Mouse (Mus musculus) hindbrain, embryonic 12.5 days (tissue): ENCODE data around the gene Cox8c. TPM values are rescaled to one million over a fixed set of nuclear protein-coding genes. Genes with fewer than 3 reads are reported as not detected.

Experiments used
- ATAC-seq: fragments of 200-750 bp; cut with Nextera tagmentation; 2 replicates; pipeline ENCODE4 v1.8.0; 2017; ENCODE audit warnings: moderate TSS enrichment; ENCODE audit not compliant: low FRiP score
- H3K27ac ChIP-seq: fragments of 300-500 bp; sonication (generic); 2 replicates; pipeline ENCODE4 v1.5.1; 2016; ENCODE audit warnings: mild to moderate bottlenecking
- H3K27me3 ChIP-seq: fragments of 300-500 bp; sonication (generic); 2 replicates; pipeline ENCODE4 v1.6.1; 2016; ENCODE audit warnings: mild to moderate bottlenecking
- H3K36me3 ChIP-seq: fragments of 300-500 bp; sonication (generic); 2 replicates; pipeline ENCODE4 v1.6.1; 2016; ENCODE audit warnings: mild to moderate bottlenecking
- H3K4me1 ChIP-seq: fragments of 300-500 bp; sonication (generic); 2 replicates; pipeline ENCODE4 v1.6.1; 2016
- H3K4me2 ChIP-seq: fragments of 300-500 bp; sonication (generic); replicated peaks from 2 replicates; pipeline ENCODE4 v1.6.1; 2016; ENCODE audit warnings: mild to moderate bottlenecking
- H3K4me3 ChIP-seq: fragments of 300-500 bp; sonication (generic); 2 replicates; pipeline ENCODE4 v1.5.1; 2016; ENCODE audit warnings: mild to moderate bottlenecking
- H3K9ac ChIP-seq: fragments of 300-500 bp; sonication (generic); 2 replicates; pipeline ENCODE4 v1.6.1; 2016; ENCODE audit warnings: mild to moderate bottlenecking, moderate library complexity
- H3K9me3 ChIP-seq: fragments of 300-500 bp; sonication (generic); replicated peaks from 2 replicates; pipeline ENCODE4 v1.6.1; 2016; ENCODE audit warnings: mild to moderate bottlenecking
- WGBS: fragments of 180-500 bp; shearing (Covaris S2); methylation state at CpG from one replicate; pipeline ENCODE4 v1.1.7; 2016; 5-methylcytosine and 5-hydroxymethylcytosine counted together
- polyA plus RNA-seq: library from polyadenylated mRNA; unstranded; fragments of >200 nt; fragmentation: Nextera tagmentation; extraction: Ambion mirVana; gene quantifications from 2 replicates; pipeline ENCODE4 v1.2.1, GENCODE M21; 2016

The Cox8c gene
- polyA plus RNA-seq, 1 experiment from 2014 or later: not detected

GRCm38 (mm10) chr12:102929764-102930163 lies 30.6 kb downstream of the Cox8c start:
- H3K9me3 ChIP-seq: no peaks in the 10 kb centered on the region

DNA sequence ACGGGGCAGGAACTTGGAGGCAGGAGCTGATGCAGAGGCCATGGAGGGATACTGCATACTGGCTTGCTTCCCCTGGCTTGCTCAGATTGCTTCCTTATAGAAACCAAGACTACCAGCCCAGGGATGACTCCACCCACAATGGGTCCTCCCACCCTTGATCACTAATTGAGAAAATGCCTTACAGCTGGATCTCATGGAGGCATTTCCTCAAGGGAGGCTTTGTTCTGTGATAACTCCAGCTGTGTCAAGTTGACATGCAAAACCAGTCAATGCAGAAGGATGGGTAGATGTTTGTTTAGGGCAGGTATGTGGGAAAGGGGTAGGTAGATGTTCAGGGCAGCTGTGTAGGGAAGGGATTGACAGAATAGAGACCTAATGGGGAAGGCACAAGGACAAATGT lies 31.2 kb downstream of the Cox8c start:
- no peaks in the 10 kb centered on the region for H3K27me3 ChIP-seq
- no peak overlapping the region for H3K27ac ChIP-seq
- no peak overlapping the region for H3K4me2 ChIP-seq
- H3K9ac ChIP-seq: no peak overlapping the region
- no peak for ATAC-seq
- 81% methylated on average over 1 of the region's 1 CpGs for WGBS
- no peaks in the 10 kb centered on the region for H3K4me1 ChIP-seq
- H3K36me3 ChIP-seq: no peaks in the 10 kb centered on the region
- H3K9me3 ChIP-seq: no peaks in the 10 kb centered on the region
- no peak overlapping the region for H3K4me3 ChIP-seq

More at GRCm38 (mm10) chr12:102929764-102930163, 30.6 kb downstream of the Cox8c start:
- Histone ChIP-seq H3K36me3 (no peaks in the 10 kb centered on the region), H3K4me3 (no peak overlapping the region), H3K4me2 (no peak overlapping the region), H3K27ac (no peak overlapping the region), H3K4me1 (no peaks in the 10 kb centered on the region), H3K27me3 (no peaks in the 10 kb centered on the region), H3K9ac (no peak overlapping the region)
- no peak for ATAC-seq
- WGBS: 84% methylated on average over 4 of the region's 4 CpGs

GRCm38 (mm10) chr12:102930789-102931188 lies 31.7 kb downstream of the Cox8c start:
- ATAC-seq: no peak
- Histone ChIP-seq H3K36me3 (no peaks in the 10 kb centered on the region), H3K27ac (no peak overlapping the region), H3K4me3 (no peak overlapping the region), H3K27me3 (no peaks in the 10 kb centered on the region), H3K9ac (no peak overlapping the region), H3K4me1 (no peaks in the 10 kb centered on the region), H3K4me2 (no peak overlapping the region), H3K9me3 (no peaks in the 10 kb centered on the region)
- 92% methylated on average over 7 of the region's 7 CpGs for WGBS

- Histone ChIP-seq H3K9ac (no peak overlapping the region), H3K9me3 (peaks cover 3% of the 10 kb centered on the region; the same call in 1 of the 2 replicates), H3K4me1 (peaks cover 2% of the 10 kb centered on the region; the same call in 1 of the 2 replicates), H3K36me3 (no peaks in the 10 kb centered on the region), H3K27me3 (no peaks in the 10 kb centered on the region), H3K27ac (no peak overlapping the region), H3K4me2 (no peak overlapping the region), H3K4me3 (no peak overlapping the region)
- no peak for ATAC-seq
- WGBS: 36% methylated on average over 1 of the region's 1 CpGs
Observed at GRCm38 (mm10) chr12:102935892-102936291, 36.8 kb downstream of the Cox8c start.

DNA sequence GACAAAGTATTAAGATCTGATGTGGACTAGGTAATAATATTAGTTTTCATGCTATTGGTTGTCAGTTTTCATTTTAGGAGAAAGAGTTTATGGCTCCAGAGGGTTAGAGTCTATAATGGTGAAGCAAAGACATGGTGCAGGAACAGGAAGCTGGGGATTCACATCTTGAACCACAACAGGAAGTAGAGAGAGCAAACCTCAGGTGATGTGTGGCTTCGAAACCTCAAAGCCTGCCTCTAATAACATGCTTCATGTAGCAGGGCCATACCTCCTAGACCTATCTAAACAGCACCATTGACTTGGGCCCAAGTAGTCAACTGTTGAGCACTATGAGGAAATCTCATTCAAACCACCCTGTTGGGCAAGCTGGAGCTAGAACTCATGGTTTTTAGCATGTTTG lies 46.5 kb downstream of the Cox8c start:
- Histone ChIP-seq H3K4me1 (peaks cover 10% of the 10 kb centered on the region), H3K27me3 (no peaks in the 10 kb centered on the region; the same call in 1 of the 2 replicates), H3K4me3 (no peak overlapping the region), H3K27ac (no peak overlapping the region), H3K9me3 (peaks cover 6% of the 10 kb centered on the region; the same call in 1 of the 2 replicates), H3K36me3 (no peaks in the 10 kb centered on the region), H3K4me2 (no peak overlapping the region), H3K9ac (no peak overlapping the region)
- no peak for ATAC-seq
- 91% methylated on average over 1 of the region's 1 CpGs for WGBS

DNA sequence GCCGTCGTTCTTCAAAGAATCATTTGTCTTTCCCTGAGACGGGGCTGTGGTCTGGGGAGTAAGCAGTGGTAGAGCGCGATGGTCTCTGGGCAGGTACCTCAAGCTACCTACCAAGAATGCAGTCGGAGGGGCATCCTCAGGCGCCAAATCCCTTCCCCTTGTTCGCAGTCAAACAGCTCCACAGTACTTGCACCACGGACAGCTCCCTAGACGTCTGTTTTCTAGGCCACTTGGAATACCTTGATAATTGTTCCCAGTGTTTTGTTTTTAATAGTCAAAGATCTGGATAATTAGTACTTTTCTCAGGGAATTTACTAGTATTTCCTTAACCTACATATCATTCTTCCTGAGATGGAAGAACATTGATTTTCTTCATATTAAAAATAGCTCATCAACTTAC lies 48.7 kb downstream of the Cox8c start:
- Histone ChIP-seq H3K4me1 (peaks cover 15% of the 10 kb centered on the region), H3K27ac (no peak overlapping the region), H3K36me3 (no peaks in the 10 kb centered on the region), H3K27me3 (no peaks in the 10 kb centered on the region; the same call in 1 of the 2 replicates), H3K9me3 (no peaks in the 10 kb centered on the region), H3K4me3 (peak overlapping the region; percentile 67; the same call in 1 of the 2 replicates), H3K4me2 (peak overlapping the region; percentile 66), H3K9ac (no peak overlapping the region)
- no peak for ATAC-seq
- 32% methylated on average over 10 of the region's 10 CpGs for WGBS

DNA sequence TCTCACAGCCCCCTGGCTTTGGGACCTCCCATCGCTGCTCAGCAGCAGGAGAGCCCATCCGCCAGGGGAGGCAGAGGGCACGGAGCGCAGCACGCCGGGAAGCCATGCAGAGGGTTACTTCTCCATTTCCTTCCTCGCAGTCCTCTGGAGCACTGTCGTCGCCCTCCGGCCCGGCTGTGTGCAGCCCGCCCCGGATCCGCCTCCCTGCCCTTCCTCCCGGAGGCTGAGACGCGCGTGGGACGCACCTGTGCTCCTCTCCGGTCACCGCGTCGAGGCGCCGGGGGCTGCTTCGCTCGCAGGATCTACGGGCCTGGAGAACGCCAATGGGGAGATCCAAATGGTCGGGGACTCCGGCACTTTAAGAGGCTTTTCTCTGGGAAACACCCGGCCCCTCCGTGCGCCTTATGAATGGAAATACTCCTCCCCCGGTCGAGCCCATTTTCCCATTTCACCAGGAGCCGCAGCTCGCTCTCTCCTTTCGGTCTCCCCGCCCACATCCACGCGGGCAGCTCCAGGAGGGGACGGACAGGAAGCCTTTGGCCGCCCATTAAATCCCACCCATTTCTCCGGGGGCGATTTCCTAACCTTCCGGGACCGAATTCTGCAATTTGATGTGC lies 49.8 kb downstream of the Cox8c start, which contains the start of gene Unc79:
TSS of gene Unc79 (plus strand) at position 82 of the 617 bp plus-strand sequence.
- peak within 1 kb of the TSS; percentile 67 for H3K4me3 ChIP-seq
- peak within 1 kb of the TSS; percentile 98 for H3K27ac ChIP-seq
- H3K36me3 ChIP-seq: no peaks in the 10 kb centered on the region
- WGBS: under 1% methylated on average over 48 of the region's 48 CpGs
- H3K4me1 ChIP-seq: peaks cover 15% of the 10 kb centered on the region
- ATAC-seq: peak; percentile 88
- peak within 1 kb of the TSS; percentile 66 for H3K4me2 ChIP-seq
- peak within 1 kb of the TSS; percentile 70 for H3K9ac ChIP-seq
- H3K27me3 ChIP-seq: no peaks in the 10 kb centered on the region; the same call in 1 of the 2 replicates
- H3K9me3 ChIP-seq: no peaks in the 10 kb centered on the region

DNA sequence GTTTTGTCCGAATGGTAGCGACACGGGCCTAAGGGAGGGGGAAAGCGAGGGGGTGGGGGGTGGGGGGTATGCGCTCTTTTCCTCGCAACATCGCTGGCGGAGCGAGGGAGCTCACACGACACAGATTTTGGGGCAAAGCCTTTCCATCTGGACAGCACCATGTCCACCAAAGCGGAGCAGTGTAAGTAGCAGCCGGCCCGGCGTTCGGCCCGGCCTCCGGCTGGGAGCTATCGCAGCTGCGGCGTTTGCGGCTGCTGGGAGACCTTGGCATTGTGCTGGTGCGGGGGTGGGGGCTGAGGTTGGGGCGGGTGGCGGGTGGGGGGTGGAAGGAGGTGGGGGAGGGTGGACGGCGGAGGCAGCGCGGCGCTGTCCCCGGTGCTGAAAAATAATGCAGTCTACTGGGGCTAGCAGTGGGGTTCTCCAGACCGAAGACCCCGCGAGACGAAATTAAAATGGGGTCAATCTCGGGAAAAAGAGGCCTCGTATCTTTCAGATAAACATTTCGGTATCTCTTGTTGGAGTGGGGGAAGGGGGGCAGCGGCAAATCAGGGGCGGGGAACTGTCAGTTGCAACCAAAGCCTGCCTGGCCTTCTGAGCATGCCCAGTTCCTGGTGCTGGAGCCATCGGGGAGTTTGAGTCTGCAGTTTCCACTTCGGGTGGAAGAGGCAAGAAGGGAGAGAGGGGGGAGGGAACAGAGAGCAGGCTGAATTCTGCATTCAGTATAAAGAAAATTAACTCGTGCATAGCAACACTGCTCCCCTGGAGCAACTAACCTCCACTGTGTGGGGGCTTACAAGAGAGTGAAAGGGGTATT lies 50.5 kb downstream of the Cox8c start:
- peak overlapping the region; percentile 98 for H3K27ac ChIP-seq
- no peaks in the 10 kb centered on the region for H3K36me3 ChIP-seq
- peak; percentile 89 for ATAC-seq
- H3K4me3 ChIP-seq: peak overlapping the region; percentile 67
- peak overlapping the region; percentile 66 for H3K4me2 ChIP-seq
- H3K27me3 ChIP-seq: no peaks in the 10 kb centered on the region; the same call in 1 of the 2 replicates
- H3K4me1 ChIP-seq: peaks cover 15% of the 10 kb centered on the region
- peak overlapping the region; percentile 70 for H3K9ac ChIP-seq
- no peaks in the 10 kb centered on the region for H3K9me3 ChIP-seq
- WGBS: under 1% methylated on average over 35 of the region's 42 CpGs

Other genes with a start within 250 kb of the Cox8c start
- gene Itpk1, start 194.4 kb upstream of the Cox8c start, polyA plus RNA-seq: 16.6 and 17.1 TPM in 2 replicates
- 35.1 and 38.2 TPM in 2 replicates for gene Moap1, start 155.7 kb upstream of the Cox8c start, polyA plus RNA-seq
- 10.8 and 11.7 TPM in 2 replicates for gene Tmem251, start 155.6 kb upstream of the Cox8c start, polyA plus RNA-seq
- gene Gm28051, start 141.6 kb upstream of the Cox8c start, polyA plus RNA-seq: not detected in 2 replicates
- gene Gon7, start 141.5 kb upstream of the Cox8c start, polyA plus RNA-seq: 40.1 and 44.5 TPM in 2 replicates
- gene Ubr7, start 141.3 kb upstream of the Cox8c start, polyA plus RNA-seq: 42.0 and 45.4 TPM in 2 replicates
- gene Gm20604, start 140.6 kb upstream of the Cox8c start, polyA plus RNA-seq: 31.0 and 32.2 TPM in 2 replicates
- 27.5 and 27.9 TPM in 2 replicates for gene Btbd7, start 20.8 kb upstream of the Cox8c start, polyA plus RNA-seq
- gene Unc79, start 49.5 kb downstream of the Cox8c start, polyA plus RNA-seq: 4.9 and 5.2 TPM in 2 replicates